Mouse (Mus musculus): ENCODE data around the gene Sh3pxd2b.

DNA sequence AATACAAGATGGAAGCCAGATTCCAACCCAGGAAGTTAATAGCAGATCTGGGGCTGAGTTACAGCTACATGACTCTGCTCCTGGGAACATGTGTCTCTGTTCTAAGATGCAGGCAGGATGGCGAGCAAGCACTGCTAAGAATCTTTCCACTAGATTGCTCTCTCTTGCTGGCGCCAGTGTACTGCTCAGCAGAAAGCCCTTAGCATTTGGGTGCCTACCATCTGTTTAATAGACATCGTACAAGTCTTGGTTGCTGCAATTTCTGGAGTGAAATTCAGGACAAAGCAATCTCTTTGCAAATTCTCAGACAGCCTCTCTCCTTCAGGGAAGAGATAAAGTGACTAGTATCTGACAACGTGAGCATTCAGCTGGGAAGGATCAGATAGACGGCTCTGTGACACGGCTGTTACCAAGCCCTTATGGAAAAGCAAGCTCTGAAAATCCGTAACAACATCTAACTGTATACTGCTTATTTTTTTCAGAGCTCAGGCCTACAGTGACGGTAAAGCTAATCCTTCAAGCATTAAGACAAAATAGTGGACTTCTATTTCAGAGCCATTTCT is 105.8 kb downstream of the Sh3pxd2b start:
- TF ChIP-seq CTCF (IDR thresholded peaks at IDR 0.05), result no peak
- TF ChIP-seq EP300 (IDR thresholded peaks at IDR 0.05), result no peak

Data from lung, postnatal 0 days (tissue).